Mouse (Mus musculus): ENCODE results near the gene Ccdc50. TPM values are rescaled to one million over a fixed set of nuclear protein-coding genes. Genes with fewer than 3 reads are reported as not detected.

The Ccdc50 gene
- polyA plus RNA-seq, 1 experiment from 2014 or later = 40.0 TPM

- Histone ChIP-seq H3K36me3 (no peaks in the 10 kb centered on the region), H3K27ac (no peak overlapping the region), H3K27me3 (no peaks in the 10 kb centered on the region), H3K4me3 (no peak overlapping the region), H3K9ac (no peak overlapping the region), H3K4me1 (no peaks in the 10 kb centered on the region), H3K4me2 (no peak overlapping the region), H3K9me3 (0 out of 2 replicates have a peak, but pooled peaks cover 3% of the 10 kb centered on the region)
- no peak for ATAC-seq (ENCODE audit: borderline replicate concordance, extremely low read depth, low FRiP score, low TSS enrichment)
- WGBS = 88% methylated on average over 3 of the region's 3 CpGs
These were observed 10.5 kb downstream of the Ccdc50 start for GRCm38 (mm10) chr16:27399026-27399718.

DNA sequence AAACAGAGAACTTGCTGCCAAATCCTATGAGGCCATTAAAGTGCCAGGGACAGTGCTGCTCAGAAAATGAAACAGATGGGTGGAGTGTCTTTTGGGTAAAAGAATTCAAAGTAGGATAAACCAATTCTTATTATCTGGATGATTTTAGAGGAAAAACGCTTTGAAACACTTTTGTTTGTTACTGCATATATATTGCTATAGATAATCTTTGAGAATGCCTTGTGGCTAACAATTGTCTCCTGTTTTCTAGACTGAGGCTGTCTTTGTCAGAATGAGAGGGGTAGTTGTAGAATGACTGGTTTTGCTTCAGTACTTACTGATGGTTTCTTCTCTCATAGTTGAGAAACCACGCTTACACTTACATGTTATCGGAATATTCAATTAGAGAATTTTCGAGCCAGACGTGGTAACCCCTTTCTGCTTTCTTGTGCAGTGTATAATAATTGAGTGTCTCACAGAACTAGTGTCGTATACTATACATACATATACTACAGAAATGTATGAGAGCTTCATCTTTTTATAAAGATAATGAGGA is 11.1 kb downstream of the Ccdc50 start:
- Histone ChIP-seq H3K4me3 (no peak overlapping the region), H3K27ac (no peak overlapping the region), H3K9me3 (0 out of 2 replicates have a peak, but pooled peaks cover 3% of the 10 kb centered on the region), H3K4me1 (no peaks in the 10 kb centered on the region), H3K27me3 (no peaks in the 10 kb centered on the region), H3K36me3 (no peaks in the 10 kb centered on the region), H3K4me2 (no peak overlapping the region), H3K9ac (no peak overlapping the region)
- WGBS = 87% methylated on average over 6 of the region's 6 CpGs
- no peak for ATAC-seq (ENCODE audit: borderline replicate concordance, extremely low read depth, low FRiP score, low TSS enrichment)

DNA sequence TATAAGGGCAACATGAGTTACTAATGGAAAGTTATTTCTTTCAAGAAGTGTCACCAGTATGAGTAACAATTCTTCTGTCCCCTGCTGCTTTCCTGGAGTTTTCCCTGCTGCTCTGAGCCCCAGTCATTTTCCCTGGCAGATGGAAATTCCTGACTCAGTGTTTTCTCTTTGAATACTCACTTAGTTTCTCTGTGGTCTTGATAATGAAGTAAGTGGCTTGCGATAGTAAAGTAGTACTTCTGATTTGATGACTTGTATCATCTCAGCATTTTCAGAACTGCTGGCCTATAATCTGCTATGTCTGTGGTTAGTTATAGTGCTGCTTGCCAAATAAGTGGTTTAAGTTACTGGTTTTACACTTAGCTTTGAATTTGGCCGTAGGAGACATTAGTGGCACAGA is 12.9 kb downstream of the Ccdc50 start:
- no peaks in the 10 kb centered on the region for H3K4me1 ChIP-seq
- no peak overlapping the region for H3K27ac ChIP-seq
- peaks cover 9% of the 10 kb centered on the region; the same call in 1 of the 2 replicates for H3K36me3 ChIP-seq
- H3K4me3 ChIP-seq = no peak overlapping the region
- no peak overlapping the region for H3K4me2 ChIP-seq
- no peaks in the 10 kb centered on the region for H3K27me3 ChIP-seq
- 89% methylated on average over 2 of the region's 2 CpGs for WGBS
- no peaks in the 10 kb centered on the region for H3K9me3 ChIP-seq
- no peak overlapping the region for H3K9ac ChIP-seq
- no peak for ATAC-seq (ENCODE audit: borderline replicate concordance, extremely low read depth, low FRiP score, low TSS enrichment)

DNA sequence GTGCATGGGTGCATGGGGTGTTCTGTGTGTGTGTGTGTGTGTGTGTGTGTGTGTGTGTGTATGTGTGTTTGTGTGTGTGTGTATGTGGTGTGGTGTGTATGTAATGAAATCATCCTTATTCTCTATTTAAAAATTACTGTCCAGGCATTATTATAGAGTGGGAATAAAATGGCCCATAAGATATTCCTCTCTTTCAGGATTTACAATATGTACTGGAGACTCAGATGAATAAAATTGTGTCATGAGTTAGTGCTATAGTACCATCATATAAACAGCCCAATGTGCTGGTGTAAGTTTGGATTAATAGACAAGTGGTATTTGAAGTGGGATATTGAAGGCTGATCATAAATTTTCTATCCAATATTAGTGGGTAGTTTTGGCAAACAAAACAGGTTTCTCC is 15.4 kb downstream of the Ccdc50 start:
- Histone ChIP-seq H3K27ac (no peak overlapping the region), H3K4me3 (no peak overlapping the region), H3K4me2 (no peak overlapping the region), H3K36me3 (peaks cover 22% of the 10 kb centered on the region), H3K27me3 (no peaks in the 10 kb centered on the region), H3K9me3 (no peaks in the 10 kb centered on the region), H3K9ac (no peak overlapping the region), H3K4me1 (no peaks in the 10 kb centered on the region)
- ATAC-seq (ENCODE audit: borderline replicate concordance, extremely low read depth, low FRiP score, low TSS enrichment) = no peak

DNA sequence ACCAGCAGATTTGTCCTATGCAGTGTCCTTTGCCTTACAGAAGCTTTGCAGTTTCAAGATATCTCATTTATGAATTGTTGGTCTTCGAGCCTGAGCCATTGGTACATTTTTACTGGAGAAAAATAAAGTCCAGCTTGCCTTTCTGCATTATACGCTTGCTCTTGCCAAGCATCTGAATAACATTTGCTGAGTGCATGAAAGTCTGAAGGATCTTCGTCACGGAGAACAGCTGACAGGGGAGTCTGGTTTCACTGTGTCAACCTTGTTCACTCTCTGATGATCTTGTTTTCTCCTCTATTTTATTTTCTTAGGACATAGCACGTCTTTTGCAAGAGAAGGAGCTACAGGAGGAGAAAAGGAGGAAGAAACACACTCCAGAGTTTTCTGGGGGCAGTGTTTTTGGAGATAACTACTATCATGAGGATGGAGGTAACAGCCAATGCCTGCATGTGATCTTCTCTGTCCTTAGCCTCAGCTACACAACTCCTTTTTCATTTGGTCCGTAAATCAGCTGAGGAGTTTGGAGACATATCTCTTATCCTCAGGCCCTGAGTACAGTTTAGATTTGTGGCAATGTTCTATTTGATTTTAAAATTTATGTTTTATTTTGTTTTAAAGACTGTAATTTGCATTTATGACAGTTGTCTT is 28.4 kb downstream of the Ccdc50 start:
- no peak overlapping the region for H3K27ac ChIP-seq
- no peaks in the 10 kb centered on the region for H3K9me3 ChIP-seq
- no peak overlapping the region for H3K4me2 ChIP-seq
- 91% methylated on average over 6 of the region's 6 CpGs for WGBS
- peaks cover 42% of the 10 kb centered on the region for H3K36me3 ChIP-seq
- H3K9ac ChIP-seq = no peak overlapping the region
- H3K27me3 ChIP-seq = no peaks in the 10 kb centered on the region
- H3K4me1 ChIP-seq = no peaks in the 10 kb centered on the region
- H3K4me3 ChIP-seq = no peak overlapping the region
- ATAC-seq (ENCODE audit: borderline replicate concordance, extremely low read depth, low FRiP score, low TSS enrichment) = no peak

DNA sequence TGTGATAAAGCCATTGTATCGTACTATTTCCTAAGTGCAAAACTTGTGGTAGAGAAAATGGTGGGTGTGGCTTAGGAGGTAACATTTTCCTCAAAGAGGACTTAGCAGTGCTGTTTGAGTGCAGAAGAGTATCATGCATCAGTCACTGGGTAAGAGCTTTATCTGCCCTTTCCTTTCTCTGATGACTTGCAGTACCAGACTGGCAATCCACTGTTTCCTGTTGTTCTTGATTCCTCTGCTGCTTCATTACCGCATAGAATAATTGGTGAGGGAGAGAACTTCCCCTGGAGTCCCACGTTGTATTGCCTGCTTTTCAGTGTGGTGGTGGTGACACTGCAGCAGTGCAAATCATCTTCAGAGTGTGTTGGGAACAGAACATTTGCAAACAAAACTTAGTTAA is 29.0 kb downstream of the Ccdc50 start:
- H3K27ac ChIP-seq = no peak overlapping the region
- no peak overlapping the region for H3K4me3 ChIP-seq
- no peak for ATAC-seq (ENCODE audit: borderline replicate concordance, extremely low read depth, low FRiP score, low TSS enrichment)
- no peak overlapping the region for H3K9ac ChIP-seq
- no peaks in the 10 kb centered on the region for H3K4me1 ChIP-seq
- H3K4me2 ChIP-seq = no peak overlapping the region
- H3K9me3 ChIP-seq = no peaks in the 10 kb centered on the region
- WGBS = 82% methylated on average over 3 of the region's 3 CpGs
- no peaks in the 10 kb centered on the region for H3K27me3 ChIP-seq
- peaks cover 47% of the 10 kb centered on the region for H3K36me3 ChIP-seq

- Histone ChIP-seq H3K4me3 (no peak overlapping the region), H3K36me3 (peaks cover 27% of the 10 kb centered on the region), H3K9me3 (no peaks in the 10 kb centered on the region), H3K9ac (no peak overlapping the region), H3K4me1 (no peaks in the 10 kb centered on the region), H3K27me3 (no peaks in the 10 kb centered on the region), H3K27ac (no peak overlapping the region), H3K4me2 (no peak overlapping the region)
- no peak for ATAC-seq (ENCODE audit: borderline replicate concordance, extremely low read depth, low FRiP score, low TSS enrichment)
- WGBS = 95% methylated on average over 3 of the region's 3 CpGs
These were observed 32.3 kb downstream of the Ccdc50 start for GRCm38 (mm10) chr16:27420982-27421381.

- no peak for ATAC-seq (ENCODE audit: borderline replicate concordance, extremely low read depth, low FRiP score, low TSS enrichment)
- 73% methylated on average over 3 of the region's 3 CpGs for WGBS
- no peaks in the 10 kb centered on the region for H3K4me1 ChIP-seq
These were observed 46.4 kb downstream of the Ccdc50 start for GRCm38 (mm10) chr16:27435034-27435433.

GRCm38 (mm10) chr16:27443941-27444340 is 55.3 kb downstream of the Ccdc50 start:
- 88% methylated on average over 3 of the region's 3 CpGs for WGBS
- H3K4me2 ChIP-seq = no peak overlapping the region
- no peaks in the 10 kb centered on the region for H3K27me3 ChIP-seq
- ATAC-seq (ENCODE audit: borderline replicate concordance, extremely low read depth, low FRiP score, low TSS enrichment) = no peak
- no peaks in the 10 kb centered on the region for H3K4me1 ChIP-seq
- H3K36me3 ChIP-seq = peaks cover 38% of the 10 kb centered on the region
- H3K4me3 ChIP-seq = no peak overlapping the region
- H3K9me3 ChIP-seq = no peaks in the 10 kb centered on the region
- no peak overlapping the region for H3K9ac ChIP-seq
- H3K27ac ChIP-seq = no peak overlapping the region

More at GRCm38 (mm10) chr16:27435034-27435433, 46.4 kb downstream of the Ccdc50 start:
- no peak overlapping the region for H3K4me3 ChIP-seq
- H3K9me3 ChIP-seq = no peaks in the 10 kb centered on the region
- no peak overlapping the region for H3K27ac ChIP-seq
- H3K9ac ChIP-seq = no peak overlapping the region
- no peaks in the 10 kb centered on the region for H3K27me3 ChIP-seq
- peaks cover 32% of the 10 kb centered on the region for H3K36me3 ChIP-seq
- no peak overlapping the region for H3K4me2 ChIP-seq

GRCm38 (mm10) chr16:27449360-27449759 is 60.7 kb downstream of the Ccdc50 start:
- no peak for ATAC-seq (ENCODE audit: borderline replicate concordance, extremely low read depth, low FRiP score, low TSS enrichment)
- H3K27ac ChIP-seq = no peak overlapping the region
- no peak overlapping the region for H3K9ac ChIP-seq
- no peaks in the 10 kb centered on the region for H3K9me3 ChIP-seq
- peaks cover 31% of the 10 kb centered on the region for H3K36me3 ChIP-seq
- WGBS = 84% methylated on average over 5 of the region's 5 CpGs
- H3K4me1 ChIP-seq = no peaks in the 10 kb centered on the region
- no peak overlapping the region for H3K4me2 ChIP-seq
- no peak overlapping the region for H3K4me3 ChIP-seq
- no peaks in the 10 kb centered on the region for H3K27me3 ChIP-seq

GRCm38 (mm10) chr16:27450655-27451054 is 62.0 kb downstream of the Ccdc50 start:
- Histone ChIP-seq H3K4me1 (no peaks in the 10 kb centered on the region), H3K27ac (no peak overlapping the region), H3K27me3 (no peaks in the 10 kb centered on the region), H3K4me2 (no peak overlapping the region), H3K9ac (no peak overlapping the region), H3K36me3 (peaks cover 26% of the 10 kb centered on the region), H3K4me3 (no peak overlapping the region), H3K9me3 (no peaks in the 10 kb centered on the region)
- ATAC-seq (ENCODE audit: borderline replicate concordance, extremely low read depth, low FRiP score, low TSS enrichment) = no peak
- WGBS = 94% methylated on average over 2 of the region's 2 CpGs

DNA sequence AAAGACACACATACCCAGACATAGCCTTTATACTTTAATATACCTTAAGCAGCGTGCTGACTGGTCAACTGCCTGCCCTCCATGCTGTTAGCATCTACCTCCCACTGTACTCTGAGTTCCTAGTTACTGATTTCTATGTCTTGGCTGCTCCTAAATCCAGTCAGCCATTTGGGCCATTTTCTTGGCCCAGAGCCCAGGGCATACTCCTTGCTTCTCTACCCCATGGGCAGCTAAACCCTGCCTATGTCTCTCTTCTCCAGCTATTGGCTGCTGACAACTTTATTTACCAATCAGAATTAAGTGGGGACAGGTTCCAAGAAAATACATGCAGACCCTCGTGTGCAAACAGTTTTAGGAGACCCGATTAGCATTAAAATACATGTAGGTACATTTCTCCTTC is 64.7 kb downstream of the Ccdc50 start:
- WGBS = 67% methylated on average over 3 of the region's 3 CpGs
- ATAC-seq (ENCODE audit: borderline replicate concordance, extremely low read depth, low FRiP score, low TSS enrichment) = no peak
- H3K27ac ChIP-seq = no peak overlapping the region

More for the DNA sequence above, 64.7 kb downstream of the Ccdc50 start:
- H3K4me1 ChIP-seq = no peaks in the 10 kb centered on the region
- H3K9me3 ChIP-seq = no peaks in the 10 kb centered on the region
- H3K27me3 ChIP-seq = no peaks in the 10 kb centered on the region
- H3K4me3 ChIP-seq = no peak overlapping the region
- no peak overlapping the region for H3K9ac ChIP-seq
- H3K36me3 ChIP-seq = peaks cover 9% of the 10 kb centered on the region
- no peak overlapping the region for H3K4me2 ChIP-seq
